Mouse (Mus musculus): ENCODE results near the gene Mettl7b. TPM values are rescaled to one million over a fixed set of nuclear protein-coding genes. Genes with fewer than 3 reads are reported as not detected.
"Not testable (repeated sequence)": the region's sequence is repeated elsewhere in the genome, so short reads cannot be mapped to it uniquely, and the experiment has no call there.

Gene Mettl7b
- polyA plus RNA-seq (2011; ENCODE audit: insufficient read depth, insufficient read length, low replicate concordance, missing spikeins): 1.3 and 3.7 TPM in 2 replicates

DNA sequence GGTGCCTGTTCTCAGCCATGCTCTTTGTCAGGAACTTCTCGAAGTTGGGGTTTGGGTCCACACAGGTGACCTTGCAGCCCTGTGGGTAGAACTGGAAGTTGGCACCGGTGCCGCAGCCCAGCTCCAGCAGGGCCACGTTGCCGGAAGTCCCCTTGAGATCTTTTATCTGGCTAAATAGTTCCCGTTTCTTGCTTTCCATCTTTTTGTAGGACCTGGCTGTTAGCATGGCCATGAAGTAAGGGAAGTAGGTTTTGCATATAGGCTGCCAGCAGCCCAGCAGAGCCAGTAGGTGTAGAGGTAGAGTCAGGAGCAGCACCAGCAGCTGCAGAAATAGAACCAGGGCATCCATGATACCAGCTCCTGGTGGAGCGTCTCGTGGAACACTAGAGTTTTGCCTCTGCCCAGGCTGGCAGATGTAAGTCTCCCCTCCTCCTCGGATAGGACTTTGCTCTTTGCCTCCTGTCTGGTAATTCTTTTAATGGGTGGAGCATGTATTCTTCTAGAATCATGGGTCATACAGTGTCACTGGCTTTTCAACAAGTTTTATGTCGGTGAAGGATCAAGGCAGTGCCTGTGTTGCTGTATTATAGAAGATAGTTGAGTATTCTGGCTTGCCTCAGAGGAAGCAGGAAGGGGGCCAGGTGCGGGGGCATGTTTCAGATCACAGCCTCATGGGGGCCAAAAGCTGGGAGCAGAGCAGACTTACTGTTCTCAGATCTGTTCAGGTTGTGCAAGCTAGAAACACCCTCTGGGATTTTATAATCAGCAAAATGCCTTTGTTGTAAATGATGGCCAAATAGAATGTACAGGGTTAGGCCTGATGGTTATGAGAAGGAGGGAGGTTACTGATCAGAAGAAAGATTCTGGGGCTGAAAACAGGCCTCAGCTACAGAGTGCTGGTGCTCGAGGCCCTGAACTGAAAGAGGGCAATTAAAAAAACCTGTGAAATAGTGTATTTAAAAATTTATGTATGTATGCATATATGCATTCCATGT is at the start of gene Mettl7b:
Gene Mettl7b, minus strand, starts transcription at position 399 of the 995 bp plus-strand sequence.
- TF ChIP-seq POLR2A (IDR thresholded peaks at IDR 0.05; ENCODE audit: borderline replicate concordance, control insufficient read depth, low read depth, low read length): no peak
- no peak for TF ChIP-seq CTCF (IDR thresholded peaks at IDR 0.05; ENCODE audit: control insufficient read depth, insufficient read depth, low read length)
- H3K27ac ChIP-seq (ENCODE audit: control insufficient read depth, insufficient read depth, low read depth, low read length, poor library complexity): no peak within 1 kb of the TSS
- H3K4me3 ChIP-seq (replicated peaks; ENCODE audit: control insufficient read depth, low read depth, low read length): no peak within 1 kb of the TSS
- 31% methylated on average over 12 of the region's 12 CpGs for WGBS
- H3K4me1 ChIP-seq (ENCODE audit: control insufficient read depth, insufficient read depth, low read length): no peaks in the 10 kb centered on the region

DNA sequence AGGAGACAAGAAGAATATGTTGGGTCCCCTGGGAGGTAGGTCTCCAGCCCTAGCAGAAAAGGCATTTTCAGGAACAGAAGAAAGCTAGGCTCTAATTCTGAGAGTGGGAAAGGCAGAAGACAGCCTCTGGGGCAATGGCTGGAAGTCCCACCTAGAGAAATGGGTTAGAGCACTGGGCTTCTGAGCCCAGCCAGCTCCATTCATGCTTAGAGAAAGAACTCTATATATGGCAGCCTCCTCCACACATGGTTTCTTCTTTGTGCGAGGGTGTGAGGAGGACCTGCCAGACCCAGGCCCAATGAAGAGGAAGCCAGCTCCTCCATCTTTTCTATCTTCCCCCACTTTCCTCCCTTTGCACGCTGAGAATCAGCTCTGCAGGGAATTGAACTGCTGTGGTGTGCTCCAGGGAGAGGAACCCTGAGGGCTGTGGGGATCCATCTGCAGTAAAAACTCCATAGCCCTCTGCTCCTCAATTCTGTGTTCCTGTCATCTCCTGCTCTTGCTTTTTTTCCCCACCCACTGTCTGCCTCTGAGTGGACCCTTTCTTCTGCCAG is 49.6 kb upstream of the Mettl7b start, which contains the start of gene Olfr763:
Gene Olfr763, plus strand, starts transcription at position 504 of the 554 bp plus-strand sequence.
- H3K4me3 ChIP-seq (replicated peaks; ENCODE audit: control insufficient read depth, low read depth, low read length): no peak within 1 kb of the TSS
- no peaks in the 10 kb centered on the region for H3K4me1 ChIP-seq (ENCODE audit: control insufficient read depth, insufficient read depth, low read length)
- H3K27ac ChIP-seq (ENCODE audit: control insufficient read depth, insufficient read depth, low read depth, low read length, poor library complexity): no peak within 1 kb of the TSS
- WGBS: 59% methylated on average over 2 of the region's 2 CpGs
- TF ChIP-seq POLR2A (IDR thresholded peaks at IDR 0.05; ENCODE audit: borderline replicate concordance, control insufficient read depth, low read depth, low read length) (no peak), CTCF (IDR thresholded peaks at IDR 0.05; ENCODE audit: control insufficient read depth, insufficient read depth, low read length) (no peak)

DNA sequence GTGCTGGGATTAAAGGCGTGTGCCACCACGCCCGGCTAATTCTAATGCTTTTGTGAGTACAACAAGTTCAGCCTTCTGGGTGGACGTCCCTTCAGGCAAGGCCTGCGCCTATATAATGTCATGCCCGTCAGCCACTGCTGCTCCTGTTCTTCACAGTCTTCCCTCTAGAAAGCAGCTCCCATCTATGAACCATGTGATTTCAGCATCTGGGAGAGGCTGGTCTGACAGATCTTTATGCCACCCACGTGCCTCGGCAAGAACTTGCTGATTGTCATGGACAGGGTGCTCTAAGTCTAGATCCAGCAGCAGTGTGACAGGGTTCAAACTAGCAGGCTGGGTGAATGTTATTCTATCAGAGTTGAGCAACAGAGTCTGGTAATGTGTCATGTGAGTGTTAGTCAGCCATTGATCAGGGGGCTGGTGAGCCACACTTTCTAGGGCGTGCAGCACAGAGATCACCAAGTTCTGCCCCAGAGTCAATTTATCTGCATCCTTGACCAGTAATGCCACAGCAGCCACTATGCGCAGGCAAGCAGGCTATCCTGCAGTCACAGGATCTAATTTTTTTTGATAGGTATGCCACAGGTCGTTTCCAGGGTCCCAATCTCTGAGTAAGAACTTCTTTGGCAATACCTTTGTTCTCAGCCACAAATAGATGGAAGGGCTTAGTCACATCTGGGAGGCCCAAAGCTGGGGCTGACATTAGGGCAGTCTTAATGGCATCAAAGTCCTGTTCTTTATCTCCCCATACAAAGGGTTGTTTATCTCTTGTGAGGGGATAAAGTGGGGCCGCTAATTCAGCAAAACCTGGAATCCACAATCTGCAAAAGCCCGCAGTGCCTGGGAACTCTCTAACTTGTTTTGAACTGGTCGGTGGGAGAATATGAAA is 43.5 kb upstream of the Mettl7b start:
- WGBS: 79% methylated on average over 14 of the region's 14 CpGs
- TF ChIP-seq POLR2A (IDR thresholded peaks at IDR 0.05; ENCODE audit: borderline replicate concordance, control insufficient read depth, low read depth, low read length) (no peak), CTCF (IDR thresholded peaks at IDR 0.05; ENCODE audit: control insufficient read depth, insufficient read depth, low read length) (no peak)

DNA sequence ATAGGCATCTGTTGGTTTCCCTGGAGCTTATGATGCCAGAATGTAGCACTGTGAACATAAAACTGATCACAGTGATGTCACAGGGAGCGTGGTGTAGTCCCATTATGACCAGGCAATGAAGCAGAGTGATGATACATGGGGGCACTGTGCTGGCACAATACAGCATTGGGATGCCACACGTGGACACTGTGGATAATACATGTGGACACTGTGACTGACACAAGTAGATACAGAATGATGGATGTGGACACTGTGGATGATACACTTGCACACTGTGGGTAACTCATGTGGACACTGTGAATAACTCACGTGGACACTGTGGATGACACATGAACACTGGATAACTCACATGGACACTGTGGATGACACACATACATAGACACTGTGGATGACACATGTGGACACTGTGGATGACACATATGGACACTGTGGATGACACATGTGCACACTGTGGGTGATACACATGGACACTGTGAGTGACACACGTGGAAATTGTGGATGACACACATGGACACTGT is 35.8 kb upstream of the Mettl7b start:
- WGBS: 65% methylated on average over 4 of the region's 4 CpGs
- H3K4me3 ChIP-seq (replicated peaks; ENCODE audit: control insufficient read depth, low read depth, low read length): no peak overlapping the region
- no peak overlapping the region for H3K27ac ChIP-seq (ENCODE audit: control insufficient read depth, insufficient read depth, low read depth, low read length, poor library complexity)
- TF ChIP-seq POLR2A (IDR thresholded peaks at IDR 0.05; ENCODE audit: borderline replicate concordance, control insufficient read depth, low read depth, low read length) (no peak), CTCF (IDR thresholded peaks at IDR 0.05; ENCODE audit: control insufficient read depth, insufficient read depth, low read length) (no peak)
- no peaks in the 10 kb centered on the region; the same call in 1 of the 2 replicates for H3K4me1 ChIP-seq (ENCODE audit: control insufficient read depth, insufficient read depth, low read length)

More for the DNA sequence above, 43.5 kb upstream of the Mettl7b start:
- Histone ChIP-seq H3K27ac (ENCODE audit: control insufficient read depth, insufficient read depth, low read depth, low read length, poor library complexity) (no peak overlapping the region), H3K4me3 (replicated peaks; ENCODE audit: control insufficient read depth, low read depth, low read length) (no peak overlapping the region), H3K4me1 (ENCODE audit: control insufficient read depth, insufficient read depth, low read length) (no peaks in the 10 kb centered on the region)

- Histone ChIP-seq H3K4me1 (ENCODE audit: control insufficient read depth, insufficient read depth, low read length) (no peaks in the 10 kb centered on the region; the same call in 1 of the 2 replicates), H3K27ac (ENCODE audit: control insufficient read depth, insufficient read depth, low read depth, low read length, poor library complexity) (no peak overlapping the region), H3K4me3 (replicated peaks; ENCODE audit: control insufficient read depth, low read depth, low read length) (no peak overlapping the region)
- WGBS: 91% methylated on average over 1 of the region's 1 CpGs
- TF ChIP-seq CTCF (IDR thresholded peaks at IDR 0.05; ENCODE audit: control insufficient read depth, insufficient read depth, low read length): no peak
- no peak for TF ChIP-seq POLR2A (IDR thresholded peaks at IDR 0.05; ENCODE audit: borderline replicate concordance, control insufficient read depth, low read depth, low read length)
Observed at GRCm38 (mm10) chr10:128995796-128996195, 35.0 kb upstream of the Mettl7b start.

- H3K27ac ChIP-seq (ENCODE audit: control insufficient read depth, insufficient read depth, low read depth, low read length, poor library complexity): no peak overlapping the region
Observed at GRCm38 (mm10) chr10:128990994-128991393, 30.2 kb upstream of the Mettl7b start.

DNA sequence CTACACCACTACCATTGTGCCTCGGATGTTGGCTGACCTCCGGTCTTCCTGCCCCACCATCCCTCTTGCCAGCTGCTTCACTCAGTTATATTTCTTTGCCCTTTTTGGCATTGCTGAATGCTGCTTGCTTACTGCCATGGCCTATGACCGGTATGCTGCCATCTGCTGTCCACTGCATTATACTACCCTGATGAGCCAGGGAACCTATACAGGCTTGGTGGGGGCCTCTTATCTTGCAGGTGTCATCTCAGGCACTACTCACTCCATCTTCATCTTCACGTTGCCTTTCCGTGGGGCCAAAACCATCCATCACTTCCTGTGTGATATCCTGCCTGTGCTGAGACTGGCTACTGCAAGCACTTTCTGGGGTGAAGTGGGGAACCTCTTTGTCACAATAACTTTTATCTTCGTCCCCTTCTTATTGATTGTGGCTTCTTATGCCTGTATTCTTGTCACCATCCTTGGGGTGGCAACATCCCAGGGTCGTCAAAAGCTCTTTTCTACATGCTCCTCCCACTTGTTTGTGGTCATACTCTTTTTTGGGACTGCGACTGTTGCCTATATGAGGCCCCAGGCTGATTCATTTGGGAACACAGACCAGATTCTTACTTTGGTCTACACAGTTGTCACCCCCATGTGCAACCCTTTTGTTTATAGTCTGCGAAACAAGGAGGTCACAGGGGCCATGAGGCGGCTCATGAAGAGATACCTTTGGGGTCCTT is 29.5 kb upstream of the Mettl7b start:
- H3K4me3 ChIP-seq (replicated peaks; ENCODE audit: control insufficient read depth, low read depth, low read length); H3K4me1 ChIP-seq (ENCODE audit: control insufficient read depth, insufficient read depth, low read length); H3K27ac ChIP-seq (ENCODE audit: control insufficient read depth, insufficient read depth, low read depth, low read length, poor library complexity): not testable (repeated sequence)
- WGBS: 48% methylated on average over 7 of the region's 10 CpGs

More at GRCm38 (mm10) chr10:128990994-128991393, 30.2 kb upstream of the Mettl7b start:
- H3K4me1 ChIP-seq (ENCODE audit: control insufficient read depth, insufficient read depth, low read length): no peaks in the 10 kb centered on the region
- no peak overlapping the region for H3K4me3 ChIP-seq (replicated peaks; ENCODE audit: control insufficient read depth, low read depth, low read length)
- no peak for TF ChIP-seq POLR2A (IDR thresholded peaks at IDR 0.05; ENCODE audit: borderline replicate concordance, control insufficient read depth, low read depth, low read length)
- TF ChIP-seq CTCF (IDR thresholded peaks at IDR 0.05; ENCODE audit: control insufficient read depth, insufficient read depth, low read length): no peak

DNA sequence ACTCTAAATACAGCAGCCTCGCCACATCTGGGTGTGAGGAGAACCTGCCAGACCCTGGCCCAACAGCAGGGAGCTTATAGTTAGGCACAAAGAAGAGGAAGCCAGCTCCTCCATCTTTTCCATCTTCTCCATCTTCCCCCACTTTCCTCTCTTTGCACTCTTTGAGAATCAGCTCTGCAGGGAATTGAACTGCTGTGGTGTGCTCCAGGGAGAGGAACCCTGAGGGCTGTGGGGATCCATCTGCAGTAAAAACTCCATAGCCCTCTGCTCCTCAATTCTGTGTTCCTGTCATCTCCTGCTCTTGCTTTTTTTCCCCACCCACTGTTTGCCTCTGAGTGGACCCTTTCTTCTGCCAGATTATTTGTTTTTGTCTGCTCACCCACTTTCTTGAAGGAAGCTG is 28.3 kb upstream of the Mettl7b start, which contains the start of gene Olfr9:
Gene Olfr9, plus strand, starts transcription at position 301 of the 400 bp plus-strand sequence.
- 45% methylated on average over 1 of the region's 1 CpGs for WGBS
- not testable (repeated sequence) for H3K4me1 ChIP-seq (ENCODE audit: control insufficient read depth, insufficient read depth, low read length); H3K4me3 ChIP-seq (replicated peaks; ENCODE audit: control insufficient read depth, low read depth, low read length); H3K27ac ChIP-seq (ENCODE audit: control insufficient read depth, insufficient read depth, low read depth, low read length, poor library complexity)

Data from bone marrow, adult 2 months (tissue).